Mouse (Mus musculus): ENCODE data around the gene Ctnnbl1.

GRCm38 (mm10) chr2:157862306-157862705 lies 125.1 kb downstream of the Ctnnbl1 start:
- TF ChIP-seq CTCF (IDR thresholded peaks at IDR 0.05; ENCODE audit: control insufficient read depth, insufficient read depth, insufficient replicate concordance, low read depth, low read length) = no peak
- TF ChIP-seq POLR2A (IDR thresholded peaks at IDR 0.05; ENCODE audit: control insufficient read depth, low read depth, low read length) = no peak
